Mouse (Mus musculus) liver, adult 2 months (tissue): ENCODE measurements around the gene Fkbp11.

Source experiments
- CTCF ChIP-seq: fragments of 200-500 bp; IDR thresholded peaks from 2 replicates; pipeline ENCODE4 v1.5.1; 2011; ENCODE audit warnings: low read depth, low read length, control low read depth
- POLR2A ChIP-seq: fragments of 200-500 bp; IDR thresholded peaks from 2 replicates; pipeline ENCODE4 v1.6.1; 2011; ENCODE audit warnings: low read length, control low read depth; ENCODE audit not compliant: insufficient read depth; ENCODE audit errors: extremely low read depth

DNA sequence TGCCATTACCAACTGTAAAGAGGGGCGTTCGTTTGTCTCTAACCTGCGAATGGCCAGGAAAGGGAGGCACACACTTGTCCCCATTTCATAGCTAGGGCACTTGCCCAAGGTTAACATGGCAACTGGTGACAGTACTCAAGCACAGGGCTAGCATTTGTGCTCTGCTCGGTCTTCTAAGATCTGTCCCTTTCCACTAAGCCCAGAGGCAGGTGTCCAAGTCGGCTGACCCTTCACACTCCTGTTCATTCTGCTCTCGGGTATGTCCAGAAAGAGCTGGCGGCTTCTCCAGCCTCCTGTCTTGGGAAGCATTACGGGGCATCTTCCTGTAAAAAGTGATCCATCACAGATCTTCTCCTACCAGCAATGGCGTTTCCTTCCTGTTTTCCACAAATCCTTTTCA, 368 bp upstream of the Fkbp11 start:
- no peak for TF ChIP-seq POLR2A
- TF ChIP-seq CTCF = no peak
